Mouse (Mus musculus) urinary bladder, postnatal 25 days (tissue): ENCODE measurements around the gene Diras1.

Experiments
- DNase-seq: peaks from one replicate; pipeline ENCODE4 v3.0.0; 2022; ENCODE audit warnings: low spot score

Gene Diras1

GRCm38 (mm10) chr10:80971533-80971932, 53.9 kb downstream of the Diras1 start:
- no peak for DNase-seq

GRCm38 (mm10) chr10:80970159-80970558, 55.3 kb downstream of the Diras1 start:
- no peak for DNase-seq
